Mouse (Mus musculus) yolk sac, embryonic 10.5 days (tissue): Measurements from ENCODE around the gene Rab9.

Experiments
- DNase-seq: peaks from one replicate; pipeline ENCODE4 v3.0.0-alpha.2; 2017; ENCODE audit warnings: low spot score

Rab9 gene

DNA sequence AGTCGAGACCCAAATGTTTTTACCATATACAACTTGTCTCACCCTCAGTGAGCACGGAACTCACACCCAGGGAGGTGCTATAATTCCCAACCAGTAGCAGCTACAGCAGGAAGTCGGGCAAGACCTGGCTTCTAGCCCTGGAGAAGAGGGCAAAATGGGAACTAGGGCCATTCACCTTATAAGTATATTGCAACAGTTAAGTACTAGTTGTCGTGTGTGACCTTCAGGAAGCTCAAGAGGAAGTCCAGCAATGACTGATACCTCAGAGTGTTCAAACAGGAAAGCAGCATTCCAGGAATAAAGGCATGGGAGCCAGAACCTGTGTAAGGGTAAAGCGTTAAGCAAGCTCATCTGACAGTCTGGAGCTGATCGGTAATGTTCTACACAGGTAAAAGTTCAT is 26.1 kb downstream of the Rab9 start:
- no peak for DNase-seq

DNA sequence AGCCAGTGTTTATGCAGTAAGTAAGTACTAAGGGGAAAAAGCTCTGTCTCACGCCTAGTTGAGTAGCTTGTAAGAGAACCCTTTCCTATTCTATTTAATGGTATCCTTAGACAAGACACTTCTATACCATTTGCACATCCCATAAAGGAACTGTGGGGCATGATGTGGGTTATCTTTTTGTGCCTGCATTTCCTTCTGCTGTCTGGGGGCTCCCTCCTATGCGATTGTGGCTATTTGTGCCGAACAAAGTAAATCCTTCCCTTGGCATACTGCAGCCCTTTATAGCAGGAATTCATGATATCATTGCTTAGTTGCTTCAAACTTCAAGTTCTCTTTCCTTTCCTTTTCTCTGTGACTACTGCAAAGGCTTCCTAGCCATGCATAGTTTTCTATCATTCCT is 35.1 kb downstream of the Rab9 start:
- no peak for DNase-seq

DNA sequence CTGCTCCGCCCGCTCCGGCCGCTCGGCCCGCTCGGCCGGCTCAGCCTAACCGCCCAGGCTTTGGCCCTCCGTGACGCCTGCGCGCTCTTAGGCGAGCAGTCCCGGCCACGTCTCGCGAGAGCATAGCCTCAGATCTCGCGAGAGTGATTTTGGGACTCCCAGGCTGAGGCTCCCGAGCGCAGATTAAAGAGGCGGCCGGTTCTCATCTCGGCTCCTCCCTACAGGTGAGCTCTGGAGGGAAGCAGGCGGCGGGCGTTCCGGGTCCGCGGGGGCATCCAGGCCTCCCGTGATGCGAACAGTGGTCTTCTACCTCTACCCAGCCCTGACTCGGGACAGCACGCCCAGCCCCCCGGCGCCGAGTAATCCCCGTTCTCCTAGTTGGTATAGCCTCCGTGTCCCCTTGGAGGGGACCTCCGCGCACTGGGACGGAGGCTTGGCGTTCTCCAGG is 39.0 kb downstream of the Rab9 start, which contains the start of gene Ofd1:
Gene Ofd1, minus strand, starts transcription at position 89 of the 448 bp plus-strand sequence.
- DNase-seq, result peak; percentile 86

GRCm38 (mm10) chrX:166440036-166440615 is 39.5 kb downstream of the Rab9 start, which contains the start of gene Trappc2:
Gene Trappc2 (plus strand): TSS chrX:166440574.
- no peak for DNase-seq

DNA sequence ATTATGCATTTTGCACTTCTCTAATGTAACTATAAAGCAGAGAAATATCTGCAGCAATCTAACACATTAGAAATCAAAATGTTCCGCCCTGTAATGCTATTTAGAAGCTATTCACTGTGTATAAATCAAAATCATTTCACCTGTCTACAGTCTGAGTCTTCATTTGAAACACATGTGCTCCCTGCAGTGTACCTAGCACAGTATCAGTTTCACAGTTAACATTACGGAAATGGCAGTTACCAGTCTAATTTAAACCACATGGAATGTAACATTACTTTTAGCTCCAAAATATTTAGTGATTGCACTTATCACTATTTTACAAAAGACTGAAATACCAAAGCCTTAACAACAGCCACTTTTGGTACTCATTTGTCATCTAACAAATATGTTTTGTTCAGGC is 44.9 kb downstream of the Rab9 start:
- no peak for DNase-seq

- DNase-seq, result no peak
Measured at GRCm38 (mm10) chrX:166416196-166416595, 63.5 kb downstream of the Rab9 start.

GRCm38 (mm10) chrX:166407865-166408264 is 71.8 kb downstream of the Rab9 start:
- DNase-seq, result no peak
